Mouse (Mus musculus) heart, embryonic 15.5 days (tissue): Measurements from ENCODE around the gene Ccr9. TPM values are rescaled to one million over a fixed set of nuclear protein-coding genes. Genes with fewer than 3 reads are reported as not detected.

Source experiments
- polyA plus RNA-seq: library from polyadenylated mRNA; unstranded; fragments of >200 nt; fragmentation: Nextera tagmentation; extraction: Ambion mirVana; gene quantifications from 2 replicates; pipeline ENCODE4 v1.2.1, GENCODE M21; 2015

Ccr9 gene
- polyA plus RNA-seq, 1 experiment from 2014 or later = 0.29 TPM

Other genes with a start within 250 kb of the Ccr9 start
- gene Limd1, start 199.7 kb upstream of the Ccr9 start, polyA plus RNA-seq = 50.3 and 56.1 TPM in 2 replicates
- gene Sacm1l, start 148.7 kb upstream of the Ccr9 start, polyA plus RNA-seq = 43.9 and 45.3 TPM in 2 replicates
- gene Slc6a20b, start 45.9 kb upstream of the Ccr9 start, polyA plus RNA-seq = 0.13 TPM in 2 replicates
- not detected in 2 replicates for gene Slc6a20a, start 446 bp downstream of the Ccr9 start, polyA plus RNA-seq
- 26.7 and 35.4 TPM in 2 replicates for gene Lztfl1, start 39.3 kb downstream of the Ccr9 start, polyA plus RNA-seq
- gene Cxcr6, start 128.0 kb downstream of the Ccr9 start, polyA plus RNA-seq = 0.42 and 1.3 TPM in 2 replicates
- gene Fyco1, start 173.5 kb downstream of the Ccr9 start, polyA plus RNA-seq = 30.9 and 33.4 TPM in 2 replicates
- not detected in 2 replicates for gene Xcr1, start 183.6 kb downstream of the Ccr9 start, polyA plus RNA-seq